27 mouse cellular contexts compared by ENCODE assay signal in the genomic region with DNA sequence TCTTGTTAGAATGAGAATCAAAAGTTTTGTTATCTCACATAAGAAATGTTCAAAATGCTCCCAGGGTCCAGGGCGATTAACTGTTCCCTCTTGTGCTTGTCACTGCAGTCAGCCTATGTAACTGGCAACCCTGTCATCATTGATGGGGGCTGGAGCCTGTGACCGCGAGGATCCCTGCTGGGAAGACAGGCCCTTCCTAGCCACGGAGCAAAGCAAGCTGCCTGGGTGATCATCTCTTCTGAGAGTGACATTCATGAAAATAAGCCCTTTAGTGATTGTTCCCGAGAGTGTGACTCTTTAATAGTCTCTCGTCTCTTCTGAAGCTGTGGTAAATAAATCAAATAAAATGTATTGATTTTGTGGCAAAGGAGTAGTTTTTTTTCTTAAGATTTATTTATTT. TPM values are rescaled to one million over a fixed set of nuclear protein-coding genes. Genes with fewer than 3 reads are reported as not detected.
DNase-seq lines count a peak whose midpoint lies in the region; ATAC-seq and TF ChIP-seq lines count a peak whose summit lies in the region.
"Had no signal": no experiment of that assay in that cellular context is flagged by ENCODE, and none has a peak within 500 bp of the region (broad histone marks: within the 10 kb centered on the region; RNA-seq: fewer than 3 reads in every experiment).

No protein-coding gene starts in this region.

- no peaks in the 10 kb centered on the region for H3K27me3 ChIP-seq in hindbrain, embryonic 11.5 days (ENCODE audit: control insufficient read depth, insufficient read depth, low read length)
- H3K27me3 ChIP-seq in hindbrain, postnatal 0 days (ENCODE audit: insufficient read depth, low read length): no peaks in the 10 kb centered on the region
- H3K27me3 ChIP-seq in midbrain, postnatal 0 days (ENCODE audit: insufficient read depth, low read length): no peaks in the 10 kb centered on the region
- H3K27me3 ChIP-seq: liver, embryonic 13.5 days had no signal

- no peak for TF ChIP-seq POLR2A in brain, embryonic 14.5 days (IDR thresholded peaks at IDR 0.05; ENCODE audit: borderline replicate concordance, extremely low read depth, insufficient read depth, insufficient read length, poor library complexity, severe bottlenecking)

- intact Hi-C loops in left cerebral cortex, adult 2 months (cut with DNase I): no loop called here

- H3K4me3 ChIP-seq in hindbrain, embryonic 11.5 days (ENCODE audit: low read depth, low read length): no peak overlapping the region
- no peak overlapping the region for H3K4me3 ChIP-seq in hindbrain, postnatal 0 days (ENCODE audit: low read length)
- H3K4me3 ChIP-seq in midbrain, postnatal 0 days (ENCODE audit: low read depth, low read length): no peak overlapping the region
- H3K4me3 ChIP-seq in left cerebral cortex, adult 2 months: no peak overlapping the region
- H3K4me3 ChIP-seq: embryonic facial prominence, embryonic 13.5 days; erythroblast, embryonic 14.5 days; heart, embryonic 10.5 days; liver, embryonic 13.5 days; megakaryocyte, embryonic 14.5 days had no signal

- 11% methylated on average over 6 of the region's 6 CpGs for WGBS in hindbrain, embryonic 11.5 days
- WGBS in hindbrain, postnatal 0 days: 22% methylated on average over 6 of the region's 6 CpGs
- WGBS in midbrain, postnatal 0 days: 24% methylated on average over 6 of the region's 6 CpGs

- peak; percentile 28 to 34 for DNase-seq in cerebellum, postnatal 10 days
- DNase-seq in hindbrain, embryonic 11.5 days (ENCODE audit: low spot score): peak; percentile 44
- DNase-seq in hindbrain, postnatal 0 days (ENCODE audit: low spot score): no peak
- DNase-seq in brain, embryonic 14.5 days (ENCODE audit: low read depth): peak; percentile 52
- peak; percentile 6 for DNase-seq in midbrain, postnatal 0 days (ENCODE audit: low spot score)
- no peak for DNase-seq in left cerebral cortex, adult 2 months (ENCODE audit: extremely low spot score in 1 of 2, low spot score in 2 of 2)
- DNase-seq in lung, postnatal 10 days: no peak
- DNase-seq: adrenal gland, adult 8-10 months; cerebellum, adult 9-10 months; gastrocnemius, postnatal 36 days; heart, postnatal 4 days; kidney, adult 18-20 months; layer of hippocampus, adult 9-11 months; liver, embryonic 13.5 days; lung, adult 2 months; lung, postnatal 36 days; right cerebral cortex, postnatal 14 days had no signal

- no peak for ATAC-seq in cerebellum, adult (ENCODE audit: insufficient number of reproducible peaks, low FRiP score, low TSS enrichment)
- ATAC-seq in hindbrain, embryonic 11.5 days (ENCODE audit: low FRiP score): peak; percentile 51; the same call in 1 of the 2 replicates
- ATAC-seq in hindbrain, postnatal 0 days: no peak
- no peak for ATAC-seq in midbrain, postnatal 0 days (ENCODE audit: low FRiP score)
- ATAC-seq: activated CD4-positive, CD25-positive, alpha-beta regulatory T cell, adult 4 months; inflammation-experienced regulatory T-cells, adult 6 months had no signal

- H3K27ac ChIP-seq in hindbrain, embryonic 11.5 days (ENCODE audit: low read depth, low read length): no peak overlapping the region
- no peak overlapping the region for H3K27ac ChIP-seq in hindbrain, postnatal 0 days
- H3K27ac ChIP-seq in midbrain, postnatal 0 days (ENCODE audit: low read depth, low read length): no peak overlapping the region
- H3K27ac ChIP-seq in left cerebral cortex, adult 2 months: no peak overlapping the region
- H3K27ac ChIP-seq: embryonic facial prominence, embryonic 13.5 days; heart, embryonic 10.5 days; liver, embryonic 13.5 days had no signal

- H3K4me1 ChIP-seq in hindbrain, embryonic 11.5 days (replicated peaks; ENCODE audit: control insufficient read depth, insufficient read depth, low read length): no peaks in the 10 kb centered on the region; the same call in 1 of the 2 replicates
- 0 out of 2 replicates have a peak, but pooled peaks cover 5% of the 10 kb centered on the region for H3K4me1 ChIP-seq in hindbrain, postnatal 0 days (ENCODE audit: insufficient read depth, low read length)
- no peaks in the 10 kb centered on the region for H3K4me1 ChIP-seq in midbrain, postnatal 0 days (ENCODE audit: insufficient read depth, low read length)

- H3K36me3 ChIP-seq in hindbrain, embryonic 11.5 days (ENCODE audit: control insufficient read depth, insufficient read depth, low read length): no peaks in the 10 kb centered on the region
- H3K36me3 ChIP-seq in hindbrain, postnatal 0 days (ENCODE audit: insufficient read depth, low read length): no peaks in the 10 kb centered on the region
- no peaks in the 10 kb centered on the region for H3K36me3 ChIP-seq in midbrain, postnatal 0 days (ENCODE audit: insufficient read depth, low read length)
- H3K36me3 ChIP-seq: embryonic facial prominence, embryonic 13.5 days; heart, embryonic 10.5 days; liver, embryonic 13.5 days had no signal

- no peaks in the 10 kb centered on the region for H3K9me3 ChIP-seq in hindbrain, embryonic 11.5 days (ENCODE audit: control insufficient read depth, low read length)
- no peaks in the 10 kb centered on the region for H3K9me3 ChIP-seq in hindbrain, postnatal 0 days (ENCODE audit: low read length)
- H3K9me3 ChIP-seq in midbrain, postnatal 0 days (ENCODE audit: low read length): no peaks in the 10 kb centered on the region
- H3K9me3 ChIP-seq: heart, embryonic 10.5 days; liver, embryonic 13.5 days had no signal

- no peak for TF ChIP-seq CTCF in hindbrain, postnatal 0 days (IDR thresholded peaks at IDR 0.05; ENCODE audit: low read depth)
- TF ChIP-seq CTCF in brain, embryonic 14.5 days (IDR thresholded peaks at IDR 0.05; ENCODE audit: borderline replicate concordance, extremely low read depth, insufficient read depth, insufficient read length): no peak
- TF ChIP-seq CTCF in midbrain, postnatal 0 days (IDR thresholded peaks at IDR 0.05): no peak
- TF ChIP-seq CTCF in left cerebral cortex, adult 2 months (IDR thresholded peaks at IDR 0.05): no peak

- H3K9ac ChIP-seq in hindbrain, embryonic 11.5 days (ENCODE audit: low read depth, low read length): no peak overlapping the region
- H3K9ac ChIP-seq in hindbrain, postnatal 0 days (replicated peaks; ENCODE audit: low read length): no peak overlapping the region
- H3K9ac ChIP-seq in midbrain, postnatal 0 days (replicated peaks; ENCODE audit: low read length, poor library complexity, severe bottlenecking): no peak overlapping the region
- H3K9ac ChIP-seq: embryonic facial prominence, embryonic 13.5 days; liver, embryonic 13.5 days had no signal

- no peak overlapping the region for H3K4me2 ChIP-seq in hindbrain, embryonic 11.5 days (replicated peaks; ENCODE audit: low read depth, low read length)
- H3K4me2 ChIP-seq in hindbrain, postnatal 0 days (ENCODE audit: low read depth, low read length): no peak overlapping the region
- no peak overlapping the region for H3K4me2 ChIP-seq in midbrain, postnatal 0 days (ENCODE audit: low read depth, low read length, poor library complexity, severe bottlenecking)
- H3K4me2 ChIP-seq: embryonic facial prominence, embryonic 13.5 days; liver, embryonic 13.5 days had no signal

RNA-seq across cellular contexts. Expression of a gene that starts 3.4 kb away (rescaled TPM):
- 1.1 and 1.9 TPM in 2 replicates for polyA plus RNA-seq in hindbrain, embryonic 11.5 days (2014; fragmentation: Nextera tagmentation; extraction: Ambion mirVana)
- 0.50 and 3.0 TPM in 2 replicates for total RNA-seq in hindbrain, postnatal 0 days (2014; rRNA removed)
- 1.9 and 2.3 TPM in 2 replicates for polyA plus RNA-seq in hindbrain, postnatal 0 days (2015; fragmentation: Nextera tagmentation; extraction: Ambion mirVana)
- 0.90 and 1.2 TPM in 2 replicates for polyA plus RNA-seq in brain, embryonic 14.5 days (2012; rRNA removed)
- 1.8 and 2.1 TPM in 2 replicates for total RNA-seq in midbrain, postnatal 0 days (2014; rRNA removed)
- 2.6 and 2.8 TPM in 2 replicates for polyA plus RNA-seq in midbrain, postnatal 0 days (2015; fragmentation: Nextera tagmentation; extraction: Ambion mirVana)
- total RNA-seq in left cerebral cortex, adult 2 months (2021): 1 to 10 TPM; 3.8 to 4.0 TPM
- total RNA-seq: gastrocnemius, postnatal 36 days had no signal
- polyA plus RNA-seq: erythroblast, embryonic 14.5 days had no signal

RNA-seq across cellular contexts. Expression of a gene that starts 23.0 kb away (rescaled TPM):
- polyA plus RNA-seq in hindbrain, embryonic 11.5 days (2014; fragmentation: Nextera tagmentation; extraction: Ambion mirVana): 5.1 and 5.2 TPM in 2 replicates
- 3.1 and 4.0 TPM in 2 replicates for total RNA-seq in hindbrain, postnatal 0 days (2014; rRNA removed)
- 7.2 and 8.3 TPM in 2 replicates for polyA plus RNA-seq in hindbrain, postnatal 0 days (2015; fragmentation: Nextera tagmentation; extraction: Ambion mirVana)
- polyA plus RNA-seq in brain, embryonic 14.5 days (2012; rRNA removed): 2.0 and 2.4 TPM in 2 replicates
- 2.0 and 2.9 TPM in 2 replicates for total RNA-seq in midbrain, postnatal 0 days (2014; rRNA removed)
- 6.4 TPM in 2 replicates for polyA plus RNA-seq in midbrain, postnatal 0 days (2015; fragmentation: Nextera tagmentation; extraction: Ambion mirVana)
- 1 to 10 TPM; 3.2 to 4.0 TPM for total RNA-seq in left cerebral cortex, adult 2 months (2021)
- polyA plus RNA-seq: activated CD4-positive, CD25-positive, alpha-beta regulatory T cell, adult 4 months; erythroblast, embryonic 14.5 days had no signal

RNA-seq across cellular contexts. Expression of a gene that starts 43.8 kb away (rescaled TPM):
- polyA plus RNA-seq in hindbrain, embryonic 11.5 days (2014; fragmentation: Nextera tagmentation; extraction: Ambion mirVana): not detected in 2 replicates
- not detected in 2 replicates for total RNA-seq in hindbrain, postnatal 0 days (2014; rRNA removed)
- 0.33 TPM in 1 of 2 replicates, not detected in the other for polyA plus RNA-seq in hindbrain, postnatal 0 days (2015; fragmentation: Nextera tagmentation; extraction: Ambion mirVana)
- polyA plus RNA-seq in brain, embryonic 14.5 days (2012; rRNA removed): not detected in 2 replicates
- not detected in 2 replicates for total RNA-seq in midbrain, postnatal 0 days (2014; rRNA removed)
- polyA plus RNA-seq in midbrain, postnatal 0 days (2015; fragmentation: Nextera tagmentation; extraction: Ambion mirVana): not detected in 2 replicates
- total RNA-seq in left cerebral cortex, adult 2 months (2021): under 1 TPM in 1 of 2 experiments, not detected in 1; 0.52 TPM
- total RNA-seq: common myeloid progenitor, adult 5-6 weeks; gastrocnemius, postnatal 36 days had no signal
- polyA plus RNA-seq: erythroblast, embryonic 14.5 days; heart, embryonic 16.5 days; liver, embryonic 13.5 days; neural tube, embryonic 14.5 days had no signal

Comparison
In these comparisons a context has a peak if more than half of its experiments do, and no peak if none do; other contexts are left out.
1. DNase-seq: peak in cerebellum, postnatal 10 days (2 of 2), hindbrain, embryonic 11.5 days (single experiment), brain, embryonic 14.5 days (single experiment) and midbrain, postnatal 0 days (single experiment); none in hindbrain, postnatal 0 days (single experiment), left cerebral cortex, adult 2 months (0 of 2) and lung, postnatal 10 days (single experiment).